Mouse (Mus musculus): ENCODE results near the gene Pdss2.

Gene Pdss2

DNA sequence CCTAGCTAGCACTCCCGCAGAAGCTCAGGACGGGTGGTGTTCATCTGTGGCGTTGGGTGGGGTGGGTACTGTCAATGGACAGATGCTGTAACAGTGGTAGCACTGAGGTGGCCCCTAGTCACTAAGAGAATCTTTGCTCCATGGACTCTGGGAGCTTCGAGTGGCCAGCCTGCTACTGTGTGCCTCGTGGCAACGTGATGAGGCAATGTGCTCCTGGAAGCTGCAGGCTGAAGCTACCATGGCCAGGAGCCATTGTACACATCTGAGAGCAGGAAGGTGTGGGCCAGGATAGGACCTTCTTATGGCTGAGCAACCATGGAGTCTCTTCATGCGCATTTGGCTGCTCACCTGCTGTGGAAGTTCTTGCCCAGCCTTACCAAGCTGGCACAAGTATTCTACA is 287.9 kb downstream of the Pdss2 start:
- no peak for DNase-seq (ENCODE audit: low read depth, low spot score)
- Histone ChIP-seq H3K27me3 (ENCODE audit: control insufficient read depth, insufficient read depth, low read length, poor library complexity, severe bottlenecking) (no peaks in the 10 kb centered on the region), H3K36me3 (ENCODE audit: control insufficient read depth, insufficient read depth, low read length, poor library complexity, severe bottlenecking) (no peaks in the 10 kb centered on the region; the same call in 1 of the 2 replicates)

DNA sequence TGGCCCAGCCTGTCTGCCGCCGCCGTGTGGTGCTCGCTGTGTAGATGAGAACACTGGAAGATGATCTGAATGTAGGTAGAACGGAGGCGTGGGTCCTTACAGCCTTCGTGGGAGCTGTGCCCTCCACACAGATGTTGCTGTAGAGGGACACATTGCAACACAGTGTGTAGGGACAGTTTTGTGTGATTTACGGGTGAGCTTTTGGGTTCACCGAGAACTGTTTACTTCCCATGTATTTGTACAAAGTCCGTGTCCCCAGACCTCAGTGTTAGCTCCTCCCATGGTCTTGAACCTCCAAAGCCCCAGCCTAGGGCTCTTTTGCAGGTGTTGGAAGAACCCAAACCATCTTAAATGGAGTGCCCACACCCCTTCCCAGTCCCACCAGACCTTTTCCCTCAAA is 291.7 kb downstream of the Pdss2 start:
- H3K36me3 ChIP-seq (ENCODE audit: control insufficient read depth, insufficient read depth, low read length, poor library complexity, severe bottlenecking), result no peaks in the 10 kb centered on the region; the same call in 1 of the 2 replicates
- no peaks in the 10 kb centered on the region for H3K27me3 ChIP-seq (ENCODE audit: control insufficient read depth, insufficient read depth, low read length, poor library complexity, severe bottlenecking)
- no peak for DNase-seq (ENCODE audit: low read depth, low spot score)

Measured in splenic B cell, adult 2 months (primary cell).